Mouse (Mus musculus) gastrocnemius, postnatal 14 days (tissue): ENCODE measurements around the gene Grip1. TPM values are rescaled to one million over a fixed set of nuclear protein-coding genes. Genes with fewer than 3 reads are reported as not detected.

Source experiments
- DNase-seq: peaks from one replicate; pipeline ENCODE4 v3.0.0; 2021; ENCODE audit warnings: mixed read lengths
- intact Hi-C: fragments of 180-260 bp; cut with DNase I; formaldehyde crosslinking; loops from one replicate; pipeline ENCODE4 v1.15.1; 2025; ENCODE audit warnings: low total_unique reads
- total RNA-seq, 2 experiments: library from RNA; stranded (reverse); gene quantifications; 2 replicates each; pipeline ENCODE4 v1.2.3; 2021

The Grip1 gene
- total RNA-seq, 2 experiments from 2014 or later, result 0.24 to 0.35 TPM

- no peak for DNase-seq
These were observed 526.4 kb downstream of the Grip1 start for GRCm38 (mm10) chr10:119980032-119980431.

GRCm38 (mm10) chr10:119984299-119984698 lies 530.7 kb downstream of the Grip1 start:
- no peak for DNase-seq
- intact Hi-C loops, result no loop called here

More at GRCm38 (mm10) chr10:119980032-119980431, 526.4 kb downstream of the Grip1 start:
- intact Hi-C loops, result no loop called here

GRCm38 (mm10) chr10:119998475-119998874 lies 544.8 kb downstream of the Grip1 start:
- no peak for DNase-seq
- intact Hi-C loops, result no loop called here

- intact Hi-C loops, result no loop called here
- no peak for DNase-seq
These were observed 548.5 kb downstream of the Grip1 start for GRCm38 (mm10) chr10:120002149-120002548.

- DNase-seq, result no peak
- intact Hi-C loops, result no loop called here
These were observed 550.5 kb downstream of the Grip1 start for GRCm38 (mm10) chr10:120004096-120004495.

GRCm38 (mm10) chr10:120005581-120005980 lies 552.0 kb downstream of the Grip1 start:
- intact Hi-C loops, result no loop called here
- DNase-seq, result no peak

- no peak for DNase-seq
- intact Hi-C loops, result no loop called here
These were observed 558.7 kb downstream of the Grip1 start for GRCm38 (mm10) chr10:120012331-120012730.

- no peak for DNase-seq
- intact Hi-C loops, result no loop called here
These were observed 561.5 kb downstream of the Grip1 start for GRCm38 (mm10) chr10:120015117-120015516.

- intact Hi-C loops, result no loop called here
- DNase-seq, result no peak
These were observed 572.8 kb downstream of the Grip1 start for GRCm38 (mm10) chr10:120026437-120026836.

GRCm38 (mm10) chr10:120030901-120031300 lies 577.3 kb downstream of the Grip1 start:
- intact Hi-C loops, result no loop called here
- DNase-seq, result no peak

- no peak for DNase-seq
- intact Hi-C loops, result no loop called here
These were observed 577.7 kb downstream of the Grip1 start for GRCm38 (mm10) chr10:120031316-120031715.

GRCm38 (mm10) chr10:120033866-120034265 lies 580.2 kb downstream of the Grip1 start:
- intact Hi-C loops, result no loop called here

GRCm38 (mm10) chr10:120035211-120035733 lies 581.6 kb downstream of the Grip1 start:
- no peak for DNase-seq
- intact Hi-C loops, result no loop called here

More at GRCm38 (mm10) chr10:120033866-120034265, 580.2 kb downstream of the Grip1 start:
- no peak for DNase-seq

- intact Hi-C loops, result no loop called here
- no peak for DNase-seq
These were observed 582.2 kb downstream of the Grip1 start for GRCm38 (mm10) chr10:120035824-120036223.

GRCm38 (mm10) chr10:120038194-120038593 lies 584.6 kb downstream of the Grip1 start:
- no peak for DNase-seq
- intact Hi-C loops, result no loop called here

- DNase-seq, result no peak
- intact Hi-C loops, result no loop called here
These were observed 590.6 kb downstream of the Grip1 start for GRCm38 (mm10) chr10:120044237-120044636.

GRCm38 (mm10) chr10:120044714-120045234 lies 591.1 kb downstream of the Grip1 start:
- DNase-seq, result no peak

GRCm38 (mm10) chr10:120060579-120061237 lies 607.1 kb downstream of the Grip1 start:
- intact Hi-C loops, result no loop called here
- DNase-seq, result no peak

More at GRCm38 (mm10) chr10:120044714-120045234, 591.1 kb downstream of the Grip1 start:
- intact Hi-C loops, result no loop called here

- no peak for DNase-seq
- intact Hi-C loops, result no loop called here
These were observed 607.9 kb downstream of the Grip1 start for GRCm38 (mm10) chr10:120061238-120062130.

GRCm38 (mm10) chr10:120064424-120064823 lies 610.8 kb downstream of the Grip1 start:
- intact Hi-C loops, result no loop called here
- peak; percentile 33 for DNase-seq
